Mouse (Mus musculus) hematopoietic stem cell, adult 5-6 weeks (primary cell): Measurements from ENCODE around the gene Abcg1. TPM values are rescaled to one million over a fixed set of nuclear protein-coding genes. Genes with fewer than 3 reads are reported as not detected.

Experiments used
- ATAC-seq, 2 experiments: fragments of 125-278 bp in 1 of 2; replicated peaks in 1 of 2; 2 replicates each; pipeline ENCODE4 v1.8.0; 2016 to 2017; ENCODE audit warnings: inconsistent platforms in 2 of 2, mild to moderate bottlenecking in 2 of 2, moderate number of reproducible peaks in 2 of 2, low read depth in 1 of 2, moderate TSS enrichment in 1 of 2; ENCODE audit not compliant: low FRiP score in 2 of 2, poor library complexity in 2 of 2, severe bottlenecking in 2 of 2, insufficient read depth in 1 of 2, low TSS enrichment in 1 of 2
- total RNA-seq: library from RNA; stranded (forward); fragments of 172-1452, 232-1000 nt; gene quantifications from 2 replicates; pipeline ENCODE4 v1.2.3, GENCODE M21; 2017

Gene Abcg1
- total RNA-seq, 1 experiment from 2014 or later = 42.2 TPM

GRCm38 (mm10) chr17:31036168-31036876 is 21.2 kb upstream of the Abcg1 start:
- no peak for ATAC-seq

GRCm38 (mm10) chr17:31037331-31037730 is 20.1 kb upstream of the Abcg1 start:
- ATAC-seq = no peak

GRCm38 (mm10) chr17:31038381-31038780 is 19.1 kb upstream of the Abcg1 start:
- ATAC-seq = peak in 1 of 2 experiments; percentile 31; a peak in 1 of 4 replicates

- ATAC-seq = peak; percentile 95
Observed at GRCm38 (mm10) chr17:31039626-31040025, 17.8 kb upstream of the Abcg1 start.

GRCm38 (mm10) chr17:31040421-31040820 is 17.1 kb upstream of the Abcg1 start:
- ATAC-seq = no peak

GRCm38 (mm10) chr17:31042751-31043150 is 14.7 kb upstream of the Abcg1 start:
- no peak for ATAC-seq

GRCm38 (mm10) chr17:31057891-31058744 is 643 bp downstream of the Abcg1 start:
- ATAC-seq = peak; percentile 12 to 31; a peak in 3 of 4 replicates

GRCm38 (mm10) chr17:31058745-31059085 is 1.2 kb downstream of the Abcg1 start:
- ATAC-seq = peak; percentile 61 to 72

GRCm38 (mm10) chr17:31060196-31060587 is 2.7 kb downstream of the Abcg1 start:
- no peak for ATAC-seq

GRCm38 (mm10) chr17:31060588-31061345 is 3.3 kb downstream of the Abcg1 start:
- ATAC-seq = peak in 1 of 2 experiments; percentile 18; a peak in 2 of 4 replicates

- ATAC-seq = no peak
Observed at GRCm38 (mm10) chr17:31061346-31062095, 4.0 kb downstream of the Abcg1 start.

GRCm38 (mm10) chr17:31066058-31066457 is 8.6 kb downstream of the Abcg1 start:
- no peak for ATAC-seq

- ATAC-seq = no peak
Observed at GRCm38 (mm10) chr17:31067051-31067450, 9.6 kb downstream of the Abcg1 start.

- no peak for ATAC-seq
Observed at GRCm38 (mm10) chr17:31069121-31069520, 11.6 kb downstream of the Abcg1 start.

GRCm38 (mm10) chr17:31069845-31070244 is 12.4 kb downstream of the Abcg1 start:
- no peak for ATAC-seq

- ATAC-seq = 0 out of 4 replicates have a peak, but pooled peaks of 1 of the 2 experiments have one; percentile 14
Observed at GRCm38 (mm10) chr17:31070403-31071185, 13.1 kb downstream of the Abcg1 start.
